Mouse (Mus musculus): ENCODE measurements at regions not wholly inside any gene's neighbourhood (a gene's known extent, or its start where the extent isn't known, plus 50 kb on each side); places are given as distances from the start of the nearest gene placed in this dataset.

- no peak for ATAC-seq
- H3K27me3 ChIP-seq: no peaks in the 10 kb centered on the region
- no peaks in the 10 kb centered on the region for H3K9me3 ChIP-seq
- 0 out of 2 replicates have a peak, but pooled peaks cover 6% of the 10 kb centered on the region for H3K36me3 ChIP-seq
- H3K9ac ChIP-seq (replicated peaks): no peak overlapping the region
- H3K27ac ChIP-seq: no peak overlapping the region
- WGBS: 81% methylated on average over 4 of the region's 4 CpGs
- H3K4me1 ChIP-seq (replicated peaks): peaks cover 9% of the 10 kb centered on the region; the same call in 1 of the 2 replicates
- no peak overlapping the region for H3K4me2 ChIP-seq (replicated peaks)
- H3K4me3 ChIP-seq (replicated peaks): no peak overlapping the region
Observed at GRCm38 (mm10) chr9:41570262-41570661, 408.8 kb upstream of the Ubash3b start.

DNA sequence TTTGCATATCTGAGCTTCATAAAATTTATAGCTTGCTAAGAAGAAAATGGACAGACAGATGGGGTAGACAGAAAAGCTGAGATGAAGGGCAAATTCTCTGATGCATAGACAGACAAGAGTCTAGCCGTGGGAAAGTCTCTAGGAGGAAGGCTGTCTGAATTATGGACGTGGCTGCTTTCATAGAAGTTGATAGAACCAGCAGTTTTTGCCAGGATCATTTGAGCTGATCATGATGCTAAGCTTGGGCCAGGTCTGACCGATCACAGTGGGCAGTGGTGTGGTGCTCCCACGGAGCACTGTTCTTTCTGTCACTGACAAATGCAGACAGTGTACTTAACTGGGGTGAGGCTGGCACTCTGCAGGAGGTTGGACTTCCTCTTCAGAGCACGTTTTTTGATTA lies 405.0 kb upstream of the Ubash3b start:
- H3K4me3 ChIP-seq (replicated peaks): no peak overlapping the region
- H3K27ac ChIP-seq: no peak overlapping the region
- H3K36me3 ChIP-seq: peaks cover 12% of the 10 kb centered on the region; the same call in 1 of the 2 replicates
- H3K9ac ChIP-seq (replicated peaks): no peak overlapping the region
- ATAC-seq: no peak
- no peaks in the 10 kb centered on the region for H3K4me1 ChIP-seq (replicated peaks)
- H3K4me2 ChIP-seq (replicated peaks): no peak overlapping the region
- no peaks in the 10 kb centered on the region for H3K27me3 ChIP-seq
- H3K9me3 ChIP-seq: no peaks in the 10 kb centered on the region
- 71% methylated on average over 5 of the region's 5 CpGs for WGBS

GRCm38 (mm10) chr9:41565784-41566183 lies 404.3 kb upstream of the Ubash3b start:
- WGBS: 67% methylated on average over 7 of the region's 7 CpGs
- Histone ChIP-seq H3K4me2 (replicated peaks) (no peak overlapping the region), H3K27ac (no peak overlapping the region)

GRCm38 (mm10) chr9:41563376-41563775 lies 401.9 kb upstream of the Ubash3b start:
- H3K4me1 ChIP-seq (replicated peaks): no peaks in the 10 kb centered on the region
- H3K36me3 ChIP-seq: peaks cover 15% of the 10 kb centered on the region
- H3K4me2 ChIP-seq (replicated peaks): no peak overlapping the region
- ATAC-seq: no peak
- H3K27me3 ChIP-seq: no peaks in the 10 kb centered on the region
- H3K4me3 ChIP-seq (replicated peaks): no peak overlapping the region
- no peak overlapping the region for H3K27ac ChIP-seq
- H3K9ac ChIP-seq (replicated peaks): no peak overlapping the region
- 92% methylated on average over 2 of the region's 2 CpGs for WGBS
- H3K9me3 ChIP-seq: no peaks in the 10 kb centered on the region

More at GRCm38 (mm10) chr9:41565784-41566183, 404.3 kb upstream of the Ubash3b start:
- Histone ChIP-seq H3K27me3 (no peaks in the 10 kb centered on the region), H3K36me3 (peaks cover 12% of the 10 kb centered on the region; the same call in 1 of the 2 replicates), H3K4me3 (replicated peaks) (no peak overlapping the region), H3K4me1 (replicated peaks) (no peaks in the 10 kb centered on the region), H3K9me3 (no peaks in the 10 kb centered on the region), H3K9ac (replicated peaks) (no peak overlapping the region)
- ATAC-seq: no peak

- 91% methylated on average over 3 of the region's 3 CpGs for WGBS
- Histone ChIP-seq H3K36me3 (peaks cover 14% of the 10 kb centered on the region), H3K4me1 (replicated peaks) (no peaks in the 10 kb centered on the region), H3K27me3 (no peaks in the 10 kb centered on the region), H3K9ac (replicated peaks) (no peak overlapping the region), H3K27ac (no peak overlapping the region), H3K9me3 (no peaks in the 10 kb centered on the region), H3K4me3 (replicated peaks) (no peak overlapping the region), H3K4me2 (replicated peaks) (no peak overlapping the region)
- ATAC-seq: no peak
Observed at GRCm38 (mm10) chr9:41558456-41558855, 397.0 kb upstream of the Ubash3b start.

DNA sequence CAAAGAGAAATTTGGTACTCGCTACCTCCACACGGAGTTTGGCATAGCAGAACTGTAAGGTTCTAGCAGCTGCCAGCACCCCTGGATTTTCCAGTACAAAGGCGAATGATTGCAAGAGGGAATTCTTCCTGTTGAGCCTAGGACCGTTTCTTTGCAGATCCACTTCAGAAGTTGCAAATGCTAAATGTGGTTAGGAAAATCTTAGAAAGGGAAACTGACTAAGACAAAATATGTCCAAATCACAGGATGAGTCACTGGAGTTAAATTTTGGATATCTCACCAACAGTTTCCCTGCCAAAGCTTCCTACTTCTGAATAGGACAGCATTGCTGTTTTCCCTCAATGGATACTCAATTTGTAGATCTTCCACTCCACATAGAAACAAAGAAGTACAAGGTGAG lies 395.4 kb upstream of the Ubash3b start:
- ATAC-seq: no peak
- WGBS: 90% methylated on average over 4 of the region's 4 CpGs
- peaks cover 12% of the 10 kb centered on the region for H3K36me3 ChIP-seq
- H3K9ac ChIP-seq (replicated peaks): no peak overlapping the region
- H3K27me3 ChIP-seq: no peaks in the 10 kb centered on the region
- H3K4me3 ChIP-seq (replicated peaks): no peak overlapping the region
- no peaks in the 10 kb centered on the region for H3K4me1 ChIP-seq (replicated peaks)
- H3K4me2 ChIP-seq (replicated peaks): no peak overlapping the region
- H3K9me3 ChIP-seq: no peaks in the 10 kb centered on the region
- no peak overlapping the region for H3K27ac ChIP-seq

DNA sequence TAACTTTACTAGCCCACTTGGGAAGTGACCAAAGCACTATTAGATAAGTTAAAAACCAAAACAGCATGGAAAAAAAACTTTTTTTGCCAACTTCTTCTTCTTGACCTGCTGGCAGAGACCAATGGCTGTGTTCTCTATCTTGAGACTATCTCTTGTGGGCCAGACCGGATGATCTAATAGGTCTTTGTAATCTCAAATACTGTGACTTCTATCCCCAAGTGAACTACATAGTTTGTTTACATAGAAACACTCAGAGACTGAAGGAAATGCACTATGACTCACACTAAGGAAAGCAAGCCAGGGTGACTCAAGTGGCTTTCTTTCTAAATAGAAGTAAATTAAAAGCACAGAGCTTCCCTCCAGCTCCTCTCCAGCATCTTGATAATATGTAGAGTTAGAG lies 384.3 kb upstream of the Ubash3b start:
- 79% methylated on average over 1 of the region's 1 CpGs for WGBS
- ATAC-seq: no peak

GRCm38 (mm10) chr9:41542511-41542910 lies 381.0 kb upstream of the Ubash3b start:
- no peaks in the 10 kb centered on the region for H3K27me3 ChIP-seq
- H3K4me1 ChIP-seq (replicated peaks): no peaks in the 10 kb centered on the region
- H3K4me2 ChIP-seq (replicated peaks): no peak overlapping the region
- 93% methylated on average over 5 of the region's 5 CpGs for WGBS
- H3K4me3 ChIP-seq (replicated peaks): no peak overlapping the region
- no peak for ATAC-seq
- no peaks in the 10 kb centered on the region for H3K36me3 ChIP-seq
- H3K9ac ChIP-seq (replicated peaks): no peak overlapping the region
- H3K9me3 ChIP-seq: no peaks in the 10 kb centered on the region
- H3K27ac ChIP-seq: no peak overlapping the region

More for the DNA sequence above, 384.3 kb upstream of the Ubash3b start:
- Histone ChIP-seq H3K36me3 (no peaks in the 10 kb centered on the region), H3K4me3 (replicated peaks) (no peak overlapping the region), H3K9ac (replicated peaks) (no peak overlapping the region), H3K4me2 (replicated peaks) (no peak overlapping the region), H3K27ac (no peak overlapping the region), H3K4me1 (replicated peaks) (no peaks in the 10 kb centered on the region), H3K27me3 (no peaks in the 10 kb centered on the region), H3K9me3 (no peaks in the 10 kb centered on the region)

DNA sequence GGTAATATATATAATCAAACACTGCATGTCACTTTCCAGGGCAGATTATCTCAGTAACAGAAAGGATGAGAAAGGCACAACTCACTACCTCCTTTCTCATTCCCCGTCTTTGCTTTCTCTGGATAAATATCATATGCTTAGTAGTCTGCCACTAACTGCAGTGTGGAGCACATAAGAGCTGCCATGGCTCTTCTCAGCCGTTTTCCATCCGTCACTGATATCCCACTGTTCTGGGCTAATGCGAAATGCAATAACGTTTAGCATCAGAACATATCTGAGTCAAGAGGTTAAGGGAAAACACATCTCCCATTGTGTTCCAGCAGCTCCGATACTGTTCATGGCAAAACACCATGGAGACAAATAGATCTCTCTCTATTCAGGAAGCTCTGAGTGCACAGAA lies 379.8 kb upstream of the Ubash3b start:
- Histone ChIP-seq H3K27ac (peak overlapping the region; percentile 27; the same call in 1 of the 2 replicates), H3K9ac (replicated peaks) (no peak overlapping the region), H3K9me3 (no peaks in the 10 kb centered on the region), H3K4me1 (replicated peaks) (no peaks in the 10 kb centered on the region), H3K27me3 (no peaks in the 10 kb centered on the region), H3K36me3 (no peaks in the 10 kb centered on the region), H3K4me2 (replicated peaks) (no peak overlapping the region), H3K4me3 (replicated peaks) (no peak overlapping the region)
- WGBS: 67% methylated on average over 6 of the region's 6 CpGs
- no peak for ATAC-seq

DNA sequence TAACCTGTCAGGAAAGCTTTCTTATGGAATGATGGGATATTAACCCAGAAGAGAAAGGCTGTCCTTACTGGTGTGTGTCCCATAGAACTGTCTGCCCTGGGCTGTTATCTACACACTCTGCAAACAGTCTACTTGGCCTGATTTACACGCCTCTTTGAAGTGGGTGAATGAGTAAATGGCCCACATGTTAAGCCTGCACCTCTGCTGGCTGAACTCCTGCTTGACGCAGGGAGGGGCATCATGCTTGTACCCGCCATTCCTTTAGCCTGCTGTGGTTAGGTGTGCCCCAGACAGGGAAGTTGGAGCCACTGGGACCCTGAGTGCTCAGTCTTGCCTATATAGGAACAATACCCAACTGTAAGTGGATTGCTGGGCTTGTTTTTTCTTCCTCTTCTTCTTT lies 371.3 kb upstream of the Ubash3b start:
- no peaks in the 10 kb centered on the region for H3K27me3 ChIP-seq
- WGBS: 84% methylated on average over 3 of the region's 3 CpGs
- ATAC-seq: no peak
- peaks cover 8% of the 10 kb centered on the region for H3K4me1 ChIP-seq (replicated peaks)
- no peak overlapping the region for H3K4me2 ChIP-seq (replicated peaks)
- peaks cover 6% of the 10 kb centered on the region; the same call in 1 of the 2 replicates for H3K36me3 ChIP-seq
- no peak overlapping the region for H3K27ac ChIP-seq
- H3K9me3 ChIP-seq: no peaks in the 10 kb centered on the region
- no peak overlapping the region for H3K4me3 ChIP-seq (replicated peaks)
- H3K9ac ChIP-seq (replicated peaks): no peak overlapping the region

GRCm38 (mm10) chr9:41532290-41532689 lies 370.8 kb upstream of the Ubash3b start:
- peaks cover 6% of the 10 kb centered on the region; the same call in 1 of the 2 replicates for H3K36me3 ChIP-seq
- H3K4me2 ChIP-seq (replicated peaks): no peak overlapping the region
- H3K4me1 ChIP-seq (replicated peaks): peaks cover 8% of the 10 kb centered on the region
- no peak for ATAC-seq
- no peak overlapping the region for H3K27ac ChIP-seq
- WGBS: 89% methylated on average over 7 of the region's 7 CpGs
- H3K9me3 ChIP-seq: no peaks in the 10 kb centered on the region
- no peak overlapping the region for H3K9ac ChIP-seq (replicated peaks)
- no peaks in the 10 kb centered on the region for H3K27me3 ChIP-seq
- H3K4me3 ChIP-seq (replicated peaks): no peak overlapping the region

DNA sequence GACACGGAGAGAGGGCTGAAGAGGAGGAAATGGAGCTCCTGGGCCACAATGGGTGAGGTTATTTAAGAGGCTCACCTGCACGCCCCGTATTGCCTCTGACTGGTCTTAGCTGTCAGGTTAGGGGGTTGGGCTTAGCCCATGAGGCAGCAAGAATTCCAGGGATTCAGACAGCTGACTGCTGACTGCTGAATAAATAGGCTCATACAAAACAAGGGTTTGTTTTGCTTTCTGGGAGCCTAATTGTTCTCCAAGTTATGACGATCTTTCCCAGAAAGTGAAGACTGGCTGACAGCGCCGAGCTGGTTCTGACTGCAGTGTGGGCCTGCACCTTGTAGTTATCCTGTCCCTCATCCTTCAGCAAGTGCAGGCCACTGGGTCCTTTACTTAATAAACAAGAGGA lies 370.1 kb upstream of the Ubash3b start:
- Histone ChIP-seq H3K36me3 (peaks cover 6% of the 10 kb centered on the region; the same call in 1 of the 2 replicates), H3K27ac (no peak overlapping the region), H3K4me1 (replicated peaks) (peaks cover 11% of the 10 kb centered on the region), H3K4me3 (replicated peaks) (no peak overlapping the region), H3K9me3 (no peaks in the 10 kb centered on the region), H3K9ac (replicated peaks) (no peak overlapping the region), H3K27me3 (no peaks in the 10 kb centered on the region), H3K4me2 (replicated peaks) (no peak overlapping the region)
- ATAC-seq: no peak
- WGBS: 83% methylated on average over 6 of the region's 6 CpGs

DNA sequence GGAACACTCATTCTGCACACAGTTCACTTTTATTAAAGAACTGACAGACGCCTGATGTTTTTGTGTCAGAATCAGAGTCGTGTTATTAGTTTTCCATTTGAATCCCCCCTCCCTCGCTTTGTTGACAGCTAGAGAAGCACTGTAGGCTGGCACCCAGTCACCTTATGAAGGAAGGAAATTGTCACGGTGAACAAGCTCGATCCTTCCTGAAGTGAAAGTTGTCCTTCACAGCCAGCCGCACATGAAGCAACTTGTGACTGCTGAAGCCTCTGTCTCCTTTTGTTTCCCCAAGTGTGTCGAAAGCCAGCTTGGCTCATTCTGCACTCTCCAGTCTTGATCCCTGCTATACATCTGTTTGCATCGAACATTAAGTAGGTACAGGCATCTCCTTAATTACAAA lies 364.6 kb upstream of the Ubash3b start:
- peak; percentile 22; the same call in 1 of the 2 replicates for ATAC-seq
- Histone ChIP-seq H3K36me3 (peaks cover 6% of the 10 kb centered on the region; the same call in 1 of the 2 replicates), H3K9ac (replicated peaks) (peak overlapping the region; percentile 21), H3K4me3 (replicated peaks) (no peak overlapping the region), H3K4me1 (replicated peaks) (peaks cover 31% of the 10 kb centered on the region), H3K27me3 (no peaks in the 10 kb centered on the region), H3K4me2 (replicated peaks) (no peak overlapping the region), H3K27ac (peak overlapping the region; percentile 84), H3K9me3 (no peaks in the 10 kb centered on the region)
- 31% methylated on average over 8 of the region's 8 CpGs for WGBS

Measured in midbrain, embryonic 13.5 days (tissue).